ENCODE assay signal across 15 mouse cellular contexts in the genomic region with DNA sequence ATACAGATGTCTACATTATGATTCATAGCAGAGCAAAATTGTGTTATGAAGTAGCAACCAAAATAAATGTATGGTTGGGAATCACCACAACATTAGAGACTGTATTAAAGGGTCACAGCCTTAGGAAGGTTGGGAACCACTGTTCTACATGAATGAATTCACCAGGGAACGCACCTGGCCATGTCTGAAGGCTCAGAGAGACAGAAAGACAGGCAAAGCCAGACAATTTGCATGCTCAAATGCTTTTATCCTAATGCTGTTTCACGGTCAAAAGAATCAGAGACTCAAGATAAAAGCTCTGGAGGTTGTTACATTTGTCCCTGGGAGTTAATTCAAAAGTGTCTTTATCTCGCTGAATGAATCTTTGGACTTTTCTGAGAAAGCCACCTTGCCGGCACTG. TPM values are rescaled to one million over a fixed set of nuclear protein-coding genes. Genes with fewer than 3 reads are reported as not detected.
DNase-seq lines count a peak whose midpoint lies in the region; ATAC-seq and TF ChIP-seq lines count a peak whose summit lies in the region.
"Had no signal": no experiment of that assay in that cellular context is flagged by ENCODE, and none has a peak within 500 bp of the region (broad histone marks: within the 10 kb centered on the region; RNA-seq: fewer than 3 reads in every experiment).

No protein-coding gene starts in this region.

- peaks cover 16% of the 10 kb centered on the region; the same call in 1 of the 2 replicates for H3K4me1 ChIP-seq in intestine, embryonic 14.5 days (replicated peaks; ENCODE audit: control insufficient read depth, insufficient read depth, low read length)
- H3K4me1 ChIP-seq in intestine, postnatal 0 days (replicated peaks; ENCODE audit: control insufficient read depth, insufficient read depth, low read length) = peaks cover 4% of the 10 kb centered on the region; the same call in 1 of the 2 replicates
- peaks cover 15% of the 10 kb centered on the region for H3K4me1 ChIP-seq in lung, embryonic 15.5 days
- no peaks in the 10 kb centered on the region for H3K4me1 ChIP-seq in embryonic facial prominence, embryonic 14.5 days (ENCODE audit: control insufficient read depth, insufficient read depth, low read length)
- H3K4me1 ChIP-seq in stomach, postnatal 0 days (replicated peaks; ENCODE audit: control insufficient read depth, insufficient read depth) = peaks cover 2% of the 10 kb centered on the region

- H3K27ac ChIP-seq in intestine, embryonic 14.5 days (ENCODE audit: low read depth) = 0 out of 2 replicates have a peak overlapping the region, but pooled peaks have one; percentile 52
- no peak overlapping the region for H3K27ac ChIP-seq in intestine, postnatal 0 days (ENCODE audit: low read depth, low read length)
- peak overlapping the region; percentile 93 for H3K27ac ChIP-seq in lung, embryonic 15.5 days
- H3K27ac ChIP-seq in embryonic facial prominence, embryonic 14.5 days (replicated peaks; ENCODE audit: low read depth, low read length) = peak overlapping the region; percentile 70; the same call in 1 of the 2 replicates
- peak overlapping the region; percentile 79 for H3K27ac ChIP-seq in stomach, postnatal 0 days (replicated peaks)
- H3K27ac ChIP-seq in layer of hippocampus, adult 2 months = no peak overlapping the region
- H3K27ac ChIP-seq: midbrain, embryonic 12.5 days had no signal

- TF ChIP-seq EP300 in stomach, postnatal 0 days (optimal IDR thresholded peaks at IDR 0.05) = no peak

- 75% methylated on average over 4 of the region's 4 CpGs for WGBS in intestine, embryonic 14.5 days
- WGBS in intestine, postnatal 0 days = 47% methylated on average over 4 of the region's 4 CpGs
- 66% methylated on average over 4 of the region's 4 CpGs for WGBS in lung, embryonic 15.5 days
- 42% methylated on average over 4 of the region's 4 CpGs for WGBS in embryonic facial prominence, embryonic 14.5 days
- 63% methylated on average over 4 of the region's 4 CpGs for WGBS in stomach, postnatal 0 days

- peaks cover 6% of the 10 kb centered on the region for H3K36me3 ChIP-seq in intestine, embryonic 14.5 days (ENCODE audit: control insufficient read depth, insufficient read depth, low read length)
- peaks cover 2% of the 10 kb centered on the region; the same call in 1 of the 2 replicates for H3K36me3 ChIP-seq in intestine, postnatal 0 days (ENCODE audit: control insufficient read depth, insufficient read depth)
- no peaks in the 10 kb centered on the region; the same call in 1 of the 2 replicates for H3K36me3 ChIP-seq in lung, embryonic 15.5 days
- H3K36me3 ChIP-seq in embryonic facial prominence, embryonic 14.5 days (ENCODE audit: control insufficient read depth, insufficient read depth, low read length) = peaks cover 10% of the 10 kb centered on the region; the same call in 1 of the 2 replicates
- H3K36me3 ChIP-seq in stomach, postnatal 0 days (ENCODE audit: control insufficient read depth, insufficient read depth, low read length) = peaks cover 2% of the 10 kb centered on the region
- H3K36me3 ChIP-seq: midbrain, embryonic 12.5 days had no signal

- no peak for DNase-seq in intestine, embryonic 14.5 days (ENCODE audit: low spot score)
- no peak for DNase-seq in lung, postnatal 25 days (ENCODE audit: low spot score)
- DNase-seq in embryonic facial prominence, embryonic 14.5 days (ENCODE audit: low spot score) = peak; percentile 63
- DNase-seq in stomach, postnatal 0 days (ENCODE audit: low spot score) = no peak
- no peak for DNase-seq in layer of hippocampus, adult 2 months (ENCODE audit: low spot score in 2 of 2)
- DNase-seq: adrenal gland, adult 2 months; cerebellum, adult 8-10 months; forebrain, postnatal 0 days; gastrocnemius, postnatal 36 days; liver, postnatal 0 days had no signal

- no peak overlapping the region for H3K4me3 ChIP-seq in intestine, embryonic 14.5 days (ENCODE audit: low read depth, low read length)
- no peak overlapping the region for H3K4me3 ChIP-seq in intestine, postnatal 0 days (ENCODE audit: low read depth, low read length)
- no peak overlapping the region for H3K4me3 ChIP-seq in lung, embryonic 15.5 days
- H3K4me3 ChIP-seq in embryonic facial prominence, embryonic 14.5 days (ENCODE audit: low read depth, low read length) = no peak overlapping the region
- H3K4me3 ChIP-seq in stomach, postnatal 0 days (ENCODE audit: low read depth, low read length) = no peak overlapping the region
- no peak overlapping the region for H3K4me3 ChIP-seq in layer of hippocampus, adult 2 months
- H3K4me3 ChIP-seq: limb, embryonic 15.5 days; midbrain, embryonic 12.5 days had no signal

- no peak for ATAC-seq in intestine, embryonic 14.5 days (replicated peaks; ENCODE audit: low FRiP score, low TSS enrichment, low read depth)
- ATAC-seq in intestine, postnatal 0 days = no peak
- no peak for ATAC-seq in lung, embryonic 15.5 days (ENCODE audit: borderline replicate concordance, extremely low read depth, low FRiP score, low TSS enrichment)
- no peak for ATAC-seq in embryonic facial prominence, embryonic 14.5 days (ENCODE audit: low read depth)
- no peak for ATAC-seq in stomach, postnatal 0 days (ENCODE audit: low FRiP score, low TSS enrichment)
- ATAC-seq: forebrain, postnatal 0 days; liver, postnatal 0 days had no signal

- TF ChIP-seq CTCF in intestine, postnatal 0 days (IDR thresholded peaks at IDR 0.05; ENCODE audit: low read depth) = no peak
- no peak for TF ChIP-seq CTCF in stomach, postnatal 0 days (IDR thresholded peaks at IDR 0.05; ENCODE audit: low read depth)
- no peak for TF ChIP-seq CTCF in layer of hippocampus, adult 2 months (conservative IDR thresholded peaks at IDR 0.05)

- H3K9me3 ChIP-seq in intestine, embryonic 14.5 days (ENCODE audit: control insufficient read depth, low read length) = no peaks in the 10 kb centered on the region
- H3K9me3 ChIP-seq in intestine, postnatal 0 days (ENCODE audit: control insufficient read depth) = no peaks in the 10 kb centered on the region
- no peaks in the 10 kb centered on the region for H3K9me3 ChIP-seq in lung, embryonic 15.5 days
- H3K9me3 ChIP-seq in embryonic facial prominence, embryonic 14.5 days (ENCODE audit: control insufficient read depth, low read length) = no peaks in the 10 kb centered on the region
- H3K9me3 ChIP-seq in stomach, postnatal 0 days (ENCODE audit: control insufficient read depth, low read length) = no peaks in the 10 kb centered on the region
- H3K9me3 ChIP-seq: limb, embryonic 15.5 days; midbrain, embryonic 12.5 days had no signal

- H3K4me2 ChIP-seq in intestine, embryonic 14.5 days (ENCODE audit: low read length) = 0 out of 2 replicates have a peak overlapping the region, but pooled peaks have one; percentile 1
- no peak overlapping the region for H3K4me2 ChIP-seq in intestine, postnatal 0 days (replicated peaks; ENCODE audit: low read depth)
- H3K4me2 ChIP-seq in lung, embryonic 15.5 days = no peak overlapping the region
- no peak overlapping the region for H3K4me2 ChIP-seq in embryonic facial prominence, embryonic 14.5 days (ENCODE audit: low read depth, low read length)
- H3K4me2 ChIP-seq in stomach, postnatal 0 days (replicated peaks; ENCODE audit: low read depth) = 0 out of 2 replicates have a peak overlapping the region, but pooled peaks have one; percentile 6
- H3K4me2 ChIP-seq: midbrain, embryonic 12.5 days had no signal

- H3K9ac ChIP-seq in intestine, embryonic 14.5 days (ENCODE audit: low read length) = no peak overlapping the region
- H3K9ac ChIP-seq in intestine, postnatal 0 days (ENCODE audit: low read depth, low read length) = no peak overlapping the region
- no peak overlapping the region for H3K9ac ChIP-seq in lung, embryonic 15.5 days
- no peak overlapping the region for H3K9ac ChIP-seq in embryonic facial prominence, embryonic 14.5 days (ENCODE audit: low read depth, low read length)
- no peak overlapping the region for H3K9ac ChIP-seq in stomach, postnatal 0 days (ENCODE audit: low read length)
- H3K9ac ChIP-seq: forebrain, postnatal 0 days; limb, embryonic 15.5 days; liver, postnatal 0 days had no signal

- no peaks in the 10 kb centered on the region for H3K27me3 ChIP-seq in intestine, embryonic 14.5 days (replicated peaks; ENCODE audit: control insufficient read depth, insufficient read depth, low read length)
- no peaks in the 10 kb centered on the region for H3K27me3 ChIP-seq in intestine, postnatal 0 days (replicated peaks; ENCODE audit: control insufficient read depth, insufficient read depth, low read length)
- no peaks in the 10 kb centered on the region; the same call in 1 of the 2 replicates for H3K27me3 ChIP-seq in lung, embryonic 15.5 days
- H3K27me3 ChIP-seq in embryonic facial prominence, embryonic 14.5 days (replicated peaks; ENCODE audit: control insufficient read depth, insufficient read depth, low read length) = no peaks in the 10 kb centered on the region
- H3K27me3 ChIP-seq in stomach, postnatal 0 days (ENCODE audit: control insufficient read depth, insufficient read depth, low read length) = no peaks in the 10 kb centered on the region
- H3K27me3 ChIP-seq: CH12.LX; limb, embryonic 15.5 days had no signal

RNA-seq across cellular contexts. Expression of a gene that starts 52.6 kb away (rescaled TPM):
- polyA plus RNA-seq in intestine, embryonic 14.5 days (2014; fragmentation: Nextera tagmentation; extraction: Ambion mirVana) = 21.0 and 23.7 TPM in 2 replicates
- 7.2 and 7.4 TPM in 2 replicates for polyA plus RNA-seq in intestine, postnatal 0 days (2015; fragmentation: Nextera tagmentation; extraction: Ambion mirVana)
- polyA plus RNA-seq in lung, embryonic 15.5 days (2015; fragmentation: Nextera tagmentation; extraction: Ambion mirVana) = 21.4 and 21.7 TPM in 2 replicates
- 20.8 and 26.6 TPM in 2 replicates for polyA plus RNA-seq in embryonic facial prominence, embryonic 14.5 days (2014; fragmentation: Nextera tagmentation; extraction: Ambion mirVana)
- 14.1 and 15.3 TPM in 2 replicates for polyA plus RNA-seq in stomach, postnatal 0 days (2015; fragmentation: Nextera tagmentation; extraction: Ambion mirVana)
- 1 to 10 TPM; 4.2 to 5.8 TPM for total RNA-seq in layer of hippocampus, adult 2 months (2021)
- total RNA-seq: CH12.LX had no signal

Comparison
In these comparisons a context has a peak if more than half of its experiments do, and no peak if none do; other contexts are left out.
1. H3K27ac ChIP-seq: peak in intestine, embryonic 14.5 days (single experiment), lung, embryonic 15.5 days (single experiment), embryonic facial prominence, embryonic 14.5 days (single experiment) and stomach, postnatal 0 days (single experiment); none in intestine, postnatal 0 days (single experiment) and layer of hippocampus, adult 2 months (single experiment).
2. H3K4me2 ChIP-seq: peak in intestine, embryonic 14.5 days (single experiment) and stomach, postnatal 0 days (single experiment); none in intestine, postnatal 0 days (single experiment), lung, embryonic 15.5 days (single experiment) and embryonic facial prominence, embryonic 14.5 days (single experiment).